Mouse (Mus musculus) heart, embryonic 10.5 days (tissue): ENCODE results near the gene Tnfrsf18. TPM values are rescaled to one million over a fixed set of nuclear protein-coding genes. Genes with fewer than 3 reads are reported as not detected.

Experiments used
- DNase-seq: peaks from one replicate; pipeline ENCODE4 v3.0.0-alpha.2; 2017; ENCODE audit warnings: low spot score
- H3K27ac ChIP-seq: fragments of 300-500 bp; sonication (generic); 2 replicates; pipeline ENCODE4 v1.5.1; 2016; ENCODE audit warnings: mild to moderate bottlenecking
- H3K27me3 ChIP-seq: fragments of 300-500 bp; sonication (generic); 2 replicates; pipeline ENCODE4 v1.6.1; 2016; ENCODE audit warnings: mild to moderate bottlenecking; ENCODE audit not compliant: poor library complexity, insufficient read depth, severe bottlenecking
- H3K36me3 ChIP-seq: fragments of 300-500 bp; sonication (generic); 2 replicates; pipeline ENCODE4 v1.6.1; 2016; ENCODE audit warnings: mild to moderate bottlenecking, moderate library complexity
- H3K4me1 ChIP-seq: fragments of 300-500 bp; sonication (generic); 2 replicates; pipeline ENCODE4 v1.6.1; 2016; ENCODE audit warnings: mild to moderate bottlenecking
- H3K4me3 ChIP-seq: fragments of 300-500 bp; sonication (generic); 2 replicates; pipeline ENCODE4 v1.5.1; 2016; ENCODE audit warnings: mild to moderate bottlenecking, moderate library complexity
- H3K9me3 ChIP-seq: fragments of 300-500 bp; sonication (generic); 2 replicates; pipeline ENCODE4 v1.6.1; 2016; ENCODE audit warnings: mild to moderate bottlenecking, moderate library complexity
- WGBS: fragments of 180-500 bp; shearing (Covaris S2); methylation state at CpG from one replicate; pipeline ENCODE4 v1.1.7; 2016; 5-methylcytosine and 5-hydroxymethylcytosine counted together
- polyA plus RNA-seq: library from polyadenylated mRNA; unstranded; fragments of >200 nt; fragmentation: Nextera tagmentation; extraction: Ambion mirVana; gene quantifications from 2 replicates; pipeline ENCODE4 v1.2.1, GENCODE M21; 2016

The Tnfrsf18 gene
- 1.4 and 1.7 TPM in 2 replicates for polyA plus RNA-seq

GRCm38 (mm10) chr4:156026013-156026412 lies at the start of gene Tnfrsf18:
Gene Tnfrsf18 (plus strand): TSS chr4:156026164.
- H3K4me3 ChIP-seq = no peak within 1 kb of the TSS
- H3K27ac ChIP-seq = no peak within 1 kb of the TSS
- H3K36me3 ChIP-seq = peaks cover 50% of the 10 kb centered on the region
- no peaks in the 10 kb centered on the region for H3K27me3 ChIP-seq
- 52% methylated on average over 4 of the region's 4 CpGs for WGBS
- peaks cover 26% of the 10 kb centered on the region for H3K4me1 ChIP-seq
- no peak for DNase-seq
- no peaks in the 10 kb centered on the region for H3K9me3 ChIP-seq

- Histone ChIP-seq H3K27me3 (no peaks in the 10 kb centered on the region; the same call in 1 of the 2 replicates), H3K4me1 (no peaks in the 10 kb centered on the region), H3K36me3 (no peaks in the 10 kb centered on the region), H3K27ac (no peak overlapping the region), H3K9me3 (peaks cover 6% of the 10 kb centered on the region; the same call in 1 of the 2 replicates), H3K4me3 (no peak overlapping the region)
- no peak for DNase-seq
- WGBS = 72% methylated on average over 12 of the region's 12 CpGs
These were observed 44.4 kb upstream of the Tnfrsf18 start for GRCm38 (mm10) chr4:155981436-155982082.

DNA sequence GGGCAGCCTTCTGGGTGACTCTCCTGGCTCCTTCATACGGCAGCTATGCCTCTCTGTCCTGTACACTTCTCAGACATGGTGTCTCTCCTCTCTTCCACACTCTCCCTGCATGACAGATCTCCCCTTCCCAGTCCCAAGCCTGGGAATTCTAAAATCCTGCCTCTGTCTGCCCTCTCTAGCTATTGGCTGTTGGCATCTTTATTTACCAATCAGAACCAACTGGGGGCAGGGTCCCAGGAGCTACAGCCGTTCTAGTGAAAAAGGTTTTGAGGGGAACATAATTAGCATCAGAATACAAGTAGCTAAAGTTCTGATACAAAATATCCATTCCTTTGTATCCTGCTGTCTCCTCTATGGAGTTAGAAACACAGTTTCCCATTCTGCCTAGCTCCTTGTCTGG lies 42.2 kb upstream of the Tnfrsf18 start:
- peaks cover 4% of the 10 kb centered on the region; the same call in 1 of the 2 replicates for H3K4me1 ChIP-seq

GRCm38 (mm10) chr4:155991211-155991907 lies 34.6 kb upstream of the Tnfrsf18 start:
- peak overlapping the region; percentile 98 for H3K27ac ChIP-seq
- H3K4me3 ChIP-seq = peak overlapping the region; percentile 88
- no peaks in the 10 kb centered on the region for H3K9me3 ChIP-seq
- peaks cover 14% of the 10 kb centered on the region for H3K36me3 ChIP-seq
- 88% methylated on average over 22 of the region's 22 CpGs for WGBS
- H3K27me3 ChIP-seq = no peaks in the 10 kb centered on the region
- H3K4me1 ChIP-seq = peaks cover 27% of the 10 kb centered on the region
- peak; percentile 78 for DNase-seq

More for the DNA sequence above, 42.2 kb upstream of the Tnfrsf18 start:
- Histone ChIP-seq H3K27me3 (no peaks in the 10 kb centered on the region; the same call in 1 of the 2 replicates), H3K27ac (no peak overlapping the region), H3K4me3 (no peak overlapping the region), H3K36me3 (no peaks in the 10 kb centered on the region), H3K9me3 (no peaks in the 10 kb centered on the region)
- DNase-seq = no peak
- WGBS = 27% methylated on average over 2 of the region's 2 CpGs

DNA sequence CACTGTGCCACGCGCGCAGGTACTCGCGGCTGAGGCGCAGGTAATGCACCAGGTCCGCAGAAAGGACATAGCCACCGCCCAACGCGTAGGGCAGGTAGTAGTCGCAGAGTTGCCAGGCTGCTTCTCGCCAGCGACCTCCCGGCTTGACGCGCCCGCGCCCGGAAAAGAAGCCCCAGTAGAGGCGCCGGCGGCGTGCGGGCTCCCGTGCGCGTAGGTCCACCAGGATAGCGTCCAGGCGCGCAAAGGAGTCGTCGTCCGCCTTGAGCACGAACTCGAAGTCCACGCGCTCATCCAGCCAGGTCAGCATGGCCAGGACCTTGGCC lies 34.1 kb upstream of the Tnfrsf18 start:
- no peak for DNase-seq
- peak overlapping the region; percentile 88 for H3K4me3 ChIP-seq
- H3K4me1 ChIP-seq = peaks cover 27% of the 10 kb centered on the region
- H3K27ac ChIP-seq = peak overlapping the region; percentile 98
- H3K36me3 ChIP-seq = peaks cover 19% of the 10 kb centered on the region
- H3K9me3 ChIP-seq = no peaks in the 10 kb centered on the region
- 25% methylated on average over 37 of the region's 37 CpGs for WGBS
- H3K27me3 ChIP-seq = no peaks in the 10 kb centered on the region

DNA sequence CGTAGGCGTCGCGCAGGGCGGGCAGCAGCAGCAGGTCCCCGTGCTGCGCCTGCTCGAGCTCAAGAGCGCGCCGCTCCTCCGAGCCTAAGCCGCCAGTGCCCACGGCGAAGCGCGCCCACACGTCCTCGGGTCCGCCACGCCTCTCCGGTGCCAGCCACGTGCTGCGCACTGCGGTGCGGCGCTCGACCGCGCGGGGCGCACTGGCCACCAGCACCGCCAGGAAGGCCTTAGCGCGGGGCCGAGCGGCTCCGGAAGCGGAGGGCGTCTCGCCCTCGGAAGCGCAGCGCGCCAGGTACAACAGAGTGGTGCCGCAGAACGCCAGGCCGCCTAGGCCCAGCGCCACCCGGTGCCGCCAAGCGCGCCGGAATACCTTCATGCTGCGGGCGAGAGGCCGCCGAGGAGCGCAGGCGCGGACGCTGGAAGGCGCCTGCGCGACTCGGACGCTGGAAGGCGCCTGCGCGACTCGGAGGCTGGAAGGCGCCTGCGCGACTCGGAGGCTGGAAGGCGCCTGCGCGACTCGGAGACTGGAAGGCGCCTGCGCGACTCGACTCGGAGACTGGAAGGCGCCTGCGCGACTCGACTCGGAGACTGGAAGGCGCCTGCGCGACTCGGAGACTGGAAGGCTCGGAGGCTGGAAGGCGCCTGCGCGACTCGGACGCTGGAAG lies 33.6 kb upstream of the Tnfrsf18 start, which contains the start of the genes B3galt6 and Sdf4:
TSS of gene B3galt6 (minus strand) at position 409 of the 665 bp plus-strand sequence.
TSS of gene Sdf4 (plus strand) at position 632 of the 665 bp plus-strand sequence.
- under 1% methylated on average over 99 of the region's 99 CpGs for WGBS
- H3K4me3 ChIP-seq = peak within 1 kb of the TSS; percentile 88
- no peaks in the 10 kb centered on the region for H3K27me3 ChIP-seq
- H3K4me1 ChIP-seq = peaks cover 27% of the 10 kb centered on the region
- peak; percentile 92 for DNase-seq
- H3K36me3 ChIP-seq = peaks cover 24% of the 10 kb centered on the region
- peak within 1 kb of the TSS; percentile 98 for H3K27ac ChIP-seq
- no peaks in the 10 kb centered on the region for H3K9me3 ChIP-seq

DNA sequence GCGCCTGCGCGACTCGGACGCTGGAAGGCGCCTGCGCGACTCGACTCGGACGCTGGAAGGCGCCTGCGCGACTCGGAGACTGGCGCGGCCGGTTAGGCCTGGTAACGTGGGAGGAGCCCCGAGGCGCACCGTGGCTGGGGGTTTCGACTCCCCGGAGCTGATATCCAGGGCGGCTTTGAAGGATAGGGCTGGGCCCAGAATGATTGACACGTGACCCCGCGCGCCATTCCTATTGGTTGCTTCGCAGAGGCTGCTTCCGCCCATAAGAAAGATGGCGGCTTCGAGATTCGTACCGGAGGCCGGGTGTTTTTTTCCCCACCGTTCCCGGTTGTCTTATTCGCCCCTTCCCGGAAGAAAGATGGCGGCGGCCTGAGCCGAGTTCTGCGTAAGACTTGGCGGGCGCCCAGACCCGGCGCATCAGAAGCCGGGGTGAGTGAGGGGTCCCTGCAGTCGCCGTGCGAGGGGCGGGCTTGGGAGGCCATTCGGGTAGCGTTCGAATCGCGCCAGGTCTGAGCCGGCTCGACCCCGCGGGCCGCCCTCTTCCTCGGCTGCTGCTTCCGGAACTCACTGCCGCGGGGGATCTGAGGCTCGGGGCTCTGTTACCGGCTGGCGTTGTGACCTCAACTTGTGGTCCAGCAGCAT lies 32.9 kb upstream of the Tnfrsf18 start:
- Histone ChIP-seq H3K9me3 (no peaks in the 10 kb centered on the region), H3K4me3 (peak overlapping the region; percentile 88), H3K27ac (peak overlapping the region; percentile 98), H3K27me3 (no peaks in the 10 kb centered on the region), H3K36me3 (peaks cover 30% of the 10 kb centered on the region), H3K4me1 (peaks cover 25% of the 10 kb centered on the region)
- under 1% methylated on average over 70 of the region's 70 CpGs for whole genome bisulfite sequencing
- DNase-seq = peak; percentile 97

DNA sequence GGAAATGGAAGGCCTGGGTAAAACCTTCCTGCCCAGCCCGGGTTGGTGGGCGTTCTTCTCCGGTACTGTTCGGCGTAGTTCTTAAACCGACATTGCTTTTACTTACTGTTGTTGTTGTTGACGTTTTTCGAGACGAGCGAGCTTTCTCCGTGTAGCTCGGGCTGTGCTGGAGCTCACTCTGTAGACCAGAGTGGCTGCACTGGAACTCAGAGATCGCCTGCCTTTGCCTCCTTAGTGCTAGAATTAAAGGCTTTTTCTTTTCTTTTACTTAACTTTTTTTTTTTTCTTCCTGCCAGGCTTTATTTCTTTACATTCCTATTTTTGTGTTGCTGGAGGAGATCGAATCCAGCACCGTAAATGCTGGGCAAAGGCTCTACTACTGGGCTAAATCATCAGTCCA lies 32.4 kb upstream of the Tnfrsf18 start:
- 5% methylated on average over 15 of the region's 15 CpGs for WGBS
- Histone ChIP-seq H3K4me3 (peak overlapping the region; percentile 88), H3K9me3 (no peaks in the 10 kb centered on the region), H3K27me3 (no peaks in the 10 kb centered on the region), H3K36me3 (peaks cover 36% of the 10 kb centered on the region), H3K27ac (peak overlapping the region; percentile 98), H3K4me1 (peaks cover 23% of the 10 kb centered on the region)
- DNase-seq = no peak

- DNase-seq = no peak
- H3K27ac ChIP-seq = no peak overlapping the region
- H3K27me3 ChIP-seq = no peaks in the 10 kb centered on the region
- peaks cover 94% of the 10 kb centered on the region for H3K36me3 ChIP-seq
- H3K9me3 ChIP-seq = no peaks in the 10 kb centered on the region
- no peak overlapping the region for H3K4me3 ChIP-seq
- WGBS = 91% methylated on average over 3 of the region's 3 CpGs
- no peaks in the 10 kb centered on the region for H3K4me1 ChIP-seq
These were observed 21.9 kb upstream of the Tnfrsf18 start for GRCm38 (mm10) chr4:156004109-156004508.

DNA sequence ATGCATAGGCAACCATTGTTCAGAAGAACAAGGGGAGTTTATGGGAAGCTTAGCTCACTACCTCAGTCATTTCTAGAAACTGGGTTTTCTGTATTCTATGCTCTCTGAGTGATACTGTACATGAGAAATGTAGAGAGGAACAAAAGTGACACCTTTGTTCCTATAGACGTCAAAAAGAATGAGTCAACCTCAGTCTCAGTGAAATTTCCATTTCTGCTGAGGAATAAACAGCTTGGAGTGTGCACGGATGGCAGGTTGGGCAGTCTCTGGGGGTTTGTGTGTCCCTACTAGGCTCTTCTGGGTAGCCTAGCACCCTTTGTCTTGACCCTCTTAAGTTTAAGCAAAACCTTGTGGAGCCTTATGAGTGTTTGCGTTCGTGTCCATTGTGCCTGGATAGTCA lies 17.6 kb upstream of the Tnfrsf18 start:
- H3K36me3 ChIP-seq = peaks cover 95% of the 10 kb centered on the region
- WGBS = 85% methylated on average over 4 of the region's 4 CpGs
- H3K9me3 ChIP-seq = no peaks in the 10 kb centered on the region
- no peak for DNase-seq
- H3K4me1 ChIP-seq = no peaks in the 10 kb centered on the region
- H3K27ac ChIP-seq = no peak overlapping the region
- H3K4me3 ChIP-seq = no peak overlapping the region
- H3K27me3 ChIP-seq = no peaks in the 10 kb centered on the region

DNA sequence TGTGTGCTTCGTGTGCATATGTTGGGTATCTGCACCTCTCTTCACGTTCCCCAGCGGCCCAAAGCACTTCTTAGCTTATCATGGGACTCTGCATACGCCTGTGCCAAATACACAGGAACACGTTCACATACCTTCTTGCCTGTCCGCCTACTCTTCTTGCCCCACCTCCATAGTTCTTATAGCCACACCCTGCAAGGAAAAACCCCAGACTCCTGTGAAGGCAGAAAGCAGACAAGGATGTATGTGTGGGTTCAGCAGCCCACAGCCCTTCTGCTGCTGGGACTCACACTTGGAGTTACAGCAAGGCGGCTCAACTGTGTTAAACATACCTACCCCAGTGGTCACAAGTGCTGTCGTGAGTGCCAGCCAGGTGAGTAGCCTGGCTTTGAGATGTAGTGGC lies 12.3 kb upstream of the Tnfrsf18 start, which contains the start of gene Tnfrsf4:
TSS of gene Tnfrsf4 (plus strand) at position 207 of the 400 bp plus-strand sequence.
- Histone ChIP-seq H3K27ac (no peak within 1 kb of the TSS), H3K4me3 (no peak within 1 kb of the TSS), H3K36me3 (peaks cover 58% of the 10 kb centered on the region), H3K4me1 (peaks cover 17% of the 10 kb centered on the region; the same call in 1 of the 2 replicates), H3K27me3 (no peaks in the 10 kb centered on the region), H3K9me3 (no peaks in the 10 kb centered on the region)
- 80% methylated on average over 8 of the region's 8 CpGs for WGBS
- DNase-seq = no peak

GRCm38 (mm10) chr4:156014436-156014835 lies 11.5 kb upstream of the Tnfrsf18 start:
- 84% methylated on average over 2 of the region's 2 CpGs for WGBS
- Histone ChIP-seq H3K9me3 (no peaks in the 10 kb centered on the region), H3K4me3 (no peak overlapping the region), H3K36me3 (peaks cover 53% of the 10 kb centered on the region), H3K27ac (no peak overlapping the region), H3K27me3 (no peaks in the 10 kb centered on the region), H3K4me1 (peaks cover 17% of the 10 kb centered on the region; the same call in 1 of the 2 replicates)
- DNase-seq = no peak
